Mouse (Mus musculus) gastrocnemius, postnatal 14 days (tissue): ENCODE results near the gene Mtx1. TPM values are rescaled to one million over a fixed set of nuclear protein-coding genes. Genes with fewer than 3 reads are reported as not detected.
"Not testable (repeated sequence)": the region's sequence is repeated elsewhere in the genome, so short reads cannot be mapped to it uniquely, and the experiment has no call there.

Experiments
- DNase-seq: peaks from one replicate; pipeline ENCODE4 v3.0.0; 2021; ENCODE audit warnings: mixed read lengths
- intact Hi-C: fragments of 180-260 bp; cut with DNase I; formaldehyde crosslinking; loops from one replicate; pipeline ENCODE4 v1.15.1; 2025; ENCODE audit warnings: low total_unique reads
- microRNA-seq, 2 experiments: library from miRNA; unstranded; fragments of <30 nt; microRNA quantifications; one replicate each; pipeline ENCODE4 v1.2.0; 2021
- total RNA-seq, 2 experiments: library from RNA; stranded (reverse); gene quantifications; 2 replicates each; pipeline ENCODE4 v1.2.3; 2021

Gene Mtx1
- total RNA-seq, 2 experiments from 2014 or later: 42.4 to 52.2 TPM

DNA sequence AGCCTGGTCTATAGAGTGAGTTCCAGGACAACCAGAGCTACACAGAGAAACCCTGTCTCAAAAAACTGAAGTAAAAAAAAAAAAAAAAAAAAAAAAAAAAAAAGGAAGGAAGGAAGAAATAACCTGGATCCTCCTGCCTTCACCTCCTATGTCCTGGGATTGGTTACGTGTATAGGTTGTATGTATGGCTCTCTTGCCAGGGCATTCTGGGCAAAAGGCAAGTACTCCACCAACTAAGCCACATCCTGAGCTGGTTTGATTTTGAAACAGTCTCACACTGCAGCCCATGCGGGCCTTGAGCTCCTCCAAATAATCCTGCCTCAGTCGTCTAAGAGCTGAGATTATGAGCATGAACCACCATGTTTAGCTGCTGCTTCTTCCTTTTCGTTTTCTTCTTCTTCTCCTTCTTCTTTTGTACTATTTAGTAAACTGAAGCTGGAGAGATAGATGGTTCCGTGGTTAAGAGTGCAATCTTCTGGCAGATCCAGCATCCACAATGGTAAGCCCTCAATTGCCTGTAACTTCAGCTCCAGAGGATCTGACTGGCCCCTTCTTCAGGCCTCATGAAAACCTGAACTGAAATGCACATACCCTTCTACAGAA, 63.1 kb downstream of the Mtx1 start:
- intact Hi-C loops: no loop called here
- DNase-seq: no peak

DNA sequence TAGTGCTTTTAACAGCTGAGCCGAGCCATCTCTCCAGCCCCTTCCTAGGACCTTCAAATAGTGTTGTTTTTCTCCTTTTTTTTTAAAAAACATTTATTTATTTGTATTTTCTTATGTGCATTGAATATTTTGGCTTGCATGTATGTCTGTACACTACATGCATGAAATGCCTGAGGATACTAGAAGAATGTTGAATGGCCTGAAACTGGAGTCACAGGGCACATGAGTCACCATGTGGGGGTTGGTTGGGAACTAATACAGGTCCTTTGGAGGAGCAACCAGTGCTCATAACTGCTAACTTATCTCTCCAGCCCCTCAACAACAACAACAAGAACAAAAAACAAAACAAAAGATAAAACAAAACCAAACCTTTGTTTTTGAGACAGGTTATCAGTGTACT, 63.8 kb downstream of the Mtx1 start:
- no peak for DNase-seq
- intact Hi-C loops: no loop called here

GRCm38 (mm10) chr3:89161786-89162185, 65.1 kb downstream of the Mtx1 start:
- DNase-seq: no peak
- intact Hi-C loops: no loop called here

DNA sequence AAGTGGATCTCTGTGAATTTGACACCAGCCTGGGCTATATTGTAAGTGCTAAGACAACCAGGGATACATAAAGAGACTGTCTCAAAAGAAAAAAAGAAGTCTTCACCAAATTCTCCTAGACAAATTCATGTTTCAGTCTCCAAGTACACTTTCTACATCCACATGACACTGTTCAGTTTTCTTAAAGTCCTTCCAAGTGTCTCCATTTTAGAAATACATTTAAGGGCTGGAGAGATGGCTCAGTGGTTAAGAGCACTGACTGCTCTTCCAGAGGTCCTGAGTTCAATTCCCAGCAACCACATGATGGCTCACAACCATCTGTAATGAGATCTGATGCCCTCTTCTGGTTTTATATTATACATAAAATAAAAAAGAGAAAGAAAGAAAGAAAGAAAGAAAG, 65.7 kb downstream of the Mtx1 start:
- intact Hi-C loops: not testable (repeated sequence)

GRCm38 (mm10) chr3:89159616-89160344, 67.1 kb downstream of the Mtx1 start, which contains the start of gene Hcn3:
Gene Hcn3, minus strand, starts transcription at chr3:89160196.
- intact Hi-C loops: loop anchor here (5.0 kb wide), 2 partner anchors 52 to 67 kb away; partner anchors contain the start of gene Rusc1
- DNase-seq: peak; percentile 68

More for the DNA sequence above, 65.7 kb downstream of the Mtx1 start:
- not testable (repeated sequence) for DNase-seq

DNA sequence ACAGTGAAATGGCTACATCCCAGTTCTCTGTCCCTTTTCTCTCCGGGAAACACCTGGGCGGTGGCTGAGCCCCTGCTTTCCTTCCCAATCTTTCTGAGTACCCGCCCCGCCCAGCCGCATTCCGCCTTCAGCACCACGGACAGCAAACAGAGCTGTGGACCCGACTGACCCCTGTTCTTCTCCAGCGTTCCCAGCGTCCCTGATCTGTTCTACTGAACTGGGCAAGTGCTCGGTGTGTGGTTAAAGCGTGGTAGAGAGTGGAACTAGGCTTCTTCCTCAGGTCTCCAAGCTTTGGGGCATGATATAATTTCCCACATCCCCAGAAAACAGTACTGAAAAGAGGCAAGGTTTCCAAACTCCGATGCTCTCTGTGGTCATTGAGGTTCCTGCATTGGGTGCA, 67.7 kb downstream of the Mtx1 start:
- peak; percentile 70 for DNase-seq
- intact Hi-C loops: loop anchor here (5.0 kb wide), 2 partner anchors 52 to 67 kb away; partner anchors contain the start of gene Rusc1

Small RNA genes lying within 50 kb of the gene (microRNA-seq; reads per million reads assigned to microRNA genes)
- gene Mir92b: 7.0 to 37.6 reads per million in 2 experiments

Other genes starting within 250 kb of the Mtx1 start
- 10 to 100 TPM; 10.3 TPM for gene Rusc1, start 133.8 kb downstream of the Mtx1 start, total RNA-seq
- gene Gm43738, start 126.0 kb downstream of the Mtx1 start, total RNA-seq: not detected
- gene Fdps, start 125.1 kb downstream of the Mtx1 start, total RNA-seq: 10 to 100 TPM; 24.7 to 30.7 TPM
- not detected for gene Pklr, start 90.9 kb downstream of the Mtx1 start, total RNA-seq
- under 1 TPM; 0.41 to 0.42 TPM for gene Hcn3, start 66.9 kb downstream of the Mtx1 start, total RNA-seq
- 10 to 100 TPM; 18.2 to 18.6 TPM for gene Clk2, start 62.3 kb downstream of the Mtx1 start, total RNA-seq
- 10 to 100 TPM; 32.1 to 35.6 TPM for gene Scamp3, start 49.6 kb downstream of the Mtx1 start, total RNA-seq
- 10 to 100 TPM; 10.7 to 12.6 TPM for gene Fam189b, start 43.9 kb downstream of the Mtx1 start, total RNA-seq
- gene Gba, start 24.2 kb downstream of the Mtx1 start, total RNA-seq: 10 to 100 TPM; 19.5 to 20.7 TPM
- 10 to 100 TPM; 27.8 to 37.9 TPM for gene Thbs3, start 11.9 kb downstream of the Mtx1 start, total RNA-seq
- under 1 TPM; 0.21 to 0.22 TPM for gene Muc1, start 2.0 kb upstream of the Mtx1 start, total RNA-seq
- gene Krtcap2, start 18.9 kb upstream of the Mtx1 start, total RNA-seq: 10 to 100 TPM; 74.0 to 85.6 TPM
- gene Trim46, start 19.2 kb upstream of the Mtx1 start, total RNA-seq: under 1 TPM; 0.16 to 0.39 TPM
- gene Dpm3, start 32.3 kb upstream of the Mtx1 start, total RNA-seq: 10 to 100 TPM; 32.5 to 37.3 TPM
- 10 to 100 TPM; 14.2 to 14.6 TPM for gene Slc50a1, start 43.5 kb upstream of the Mtx1 start, total RNA-seq
- 10 to 100 TPM; 20.7 to 22.1 TPM for gene Efna1, start 54.1 kb upstream of the Mtx1 start, total RNA-seq
- not detected for gene Efna3, start 95.9 kb upstream of the Mtx1 start, total RNA-seq
- gene Efna4, start 110.9 kb upstream of the Mtx1 start, total RNA-seq: under 1 TPM; 0.42 to 0.80 TPM
- 10 to 100 TPM; 35.0 to 40.1 TPM for gene Adam15, start 122.9 kb upstream of the Mtx1 start, total RNA-seq
- not detected for gene Dcst2, start 134.9 kb upstream of the Mtx1 start, total RNA-seq
- gene Dcst1, start 138.2 kb upstream of the Mtx1 start, total RNA-seq: not detected
- gene Zbtb7b, start 167.7 kb upstream of the Mtx1 start, total RNA-seq: 10 to 100 TPM; 18.4 to 24.0 TPM
- not detected for gene Lenep, start 175.7 kb upstream of the Mtx1 start, total RNA-seq
- 10 to 100 TPM; 30.9 to 33.4 TPM for gene Flad1, start 184.8 kb upstream of the Mtx1 start, total RNA-seq
- 10 to 100 TPM in 1 of 2 experiments, 1 to 10 TPM in 1; 9.6 to 14.4 TPM for gene Cks1b, start 191.3 kb upstream of the Mtx1 start, total RNA-seq
- gene Shc1, start 191.4 kb upstream of the Mtx1 start, total RNA-seq: 10 to 100 TPM; 35.9 to 38.8 TPM
- gene Pygo2, start 203.1 kb upstream of the Mtx1 start, total RNA-seq: 10 to 100 TPM; 10.8 to 13.6 TPM
- gene Pbxip1, start 209.6 kb upstream of the Mtx1 start, total RNA-seq: 100 to 1,000 TPM; 163 to 164 TPM
- 1 to 10 TPM; 4.6 to 6.3 TPM for gene Pmvk, start 227.5 kb upstream of the Mtx1 start, total RNA-seq